ENCODE assay signal across 10 mouse cellular contexts in the genomic region with DNA sequence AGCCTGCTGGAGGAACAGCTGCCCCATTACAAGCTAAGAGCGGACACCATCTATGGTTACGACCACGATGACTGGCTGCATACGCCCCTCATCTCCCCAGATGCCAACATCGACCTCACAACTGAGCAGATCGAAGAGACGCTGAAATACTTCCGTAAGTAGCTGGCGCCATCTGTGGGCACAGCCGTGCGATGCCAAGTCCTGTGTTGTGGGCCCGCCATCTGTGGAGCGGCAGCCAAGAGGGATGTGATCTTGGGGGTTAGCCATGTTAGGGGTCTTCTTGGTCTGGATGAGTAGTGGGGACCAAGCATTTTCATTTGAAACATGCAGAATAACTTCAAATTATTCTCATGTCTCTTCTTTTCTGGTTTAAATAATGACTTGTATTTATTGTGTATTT.
DNase-seq lines count a peak whose midpoint lies in the region; ATAC-seq lines count a peak whose summit lies in the region.
"Had no signal": no experiment of that assay in that cellular context is flagged by ENCODE, and none has a peak within 500 bp of the region (broad histone marks: within the 10 kb centered on the region; RNA-seq: fewer than 3 reads in every experiment).

No protein-coding gene starts in this region.

- no peak overlapping the region for H3K4me3 ChIP-seq in kidney, embryonic 15.5 days (replicated peaks)
- H3K4me3 ChIP-seq: intestine, embryonic 15.5 days; liver, embryonic 15.5 days had no signal

- 93% methylated on average over 13 of the region's 13 CpGs for whole genome bisulfite sequencing in kidney, embryonic 15.5 days

- no peak overlapping the region for H3K9ac ChIP-seq in kidney, embryonic 15.5 days
- H3K9ac ChIP-seq: intestine, embryonic 15.5 days; liver, embryonic 15.5 days had no signal

- peaks cover 14% of the 10 kb centered on the region; the same call in 1 of the 2 replicates for H3K36me3 ChIP-seq in kidney, embryonic 15.5 days
- H3K36me3 ChIP-seq: intestine, embryonic 15.5 days had no signal

- no peak for ATAC-seq in kidney, embryonic 15.5 days (replicated peaks; ENCODE audit: low FRiP score)
- ATAC-seq in megakaryocyte progenitor cell, adult 5-6 weeks (replicated peaks; ENCODE audit: poor library complexity) = peak; percentile 42

- DNase-seq in cerebellum, adult 11-12 months = peak; percentile 62
- no peak for DNase-seq in cerebellum, adult 11 months
- DNase-seq in kidney, postnatal 10 days = peak; percentile 31
- DNase-seq in right cerebral cortex, postnatal 4 days = peak; percentile 53
- no peak for DNase-seq in right cerebral cortex, adult 18-20 months
- DNase-seq in embryo, embryonic 10 days (ENCODE audit: low spot score) = no peak

- H3K27ac ChIP-seq in kidney, embryonic 15.5 days = no peak overlapping the region
- H3K27ac ChIP-seq: intestine, embryonic 15.5 days; liver, embryonic 15.5 days had no signal

- H3K4me2 ChIP-seq in kidney, embryonic 15.5 days = no peak overlapping the region
- H3K4me2 ChIP-seq: intestine, embryonic 15.5 days; liver, embryonic 15.5 days had no signal

- no peaks in the 10 kb centered on the region for H3K9me3 ChIP-seq in kidney, embryonic 15.5 days (replicated peaks)
- H3K9me3 ChIP-seq: intestine, embryonic 15.5 days; liver, embryonic 15.5 days had no signal

- H3K27me3 ChIP-seq in kidney, embryonic 15.5 days = no peaks in the 10 kb centered on the region
- H3K27me3 ChIP-seq: intestine, embryonic 15.5 days; liver, embryonic 15.5 days had no signal

- peaks cover 13% of the 10 kb centered on the region for H3K4me1 ChIP-seq in kidney, embryonic 15.5 days
- H3K4me1 ChIP-seq: liver, embryonic 15.5 days had no signal

Comparison
In these comparisons a context has a peak if more than half of its experiments do, and no peak if none do; other contexts are left out.
1. DNase-seq: peak in cerebellum, adult 11-12 months (single experiment), kidney, postnatal 10 days (single experiment) and right cerebral cortex, postnatal 4 days (single experiment); none in cerebellum, adult 11 months (single experiment), right cerebral cortex, adult 18-20 months (single experiment) and embryo, embryonic 10 days (single experiment).